10 mouse cellular contexts compared by ENCODE assay signal in the genomic region with DNA sequence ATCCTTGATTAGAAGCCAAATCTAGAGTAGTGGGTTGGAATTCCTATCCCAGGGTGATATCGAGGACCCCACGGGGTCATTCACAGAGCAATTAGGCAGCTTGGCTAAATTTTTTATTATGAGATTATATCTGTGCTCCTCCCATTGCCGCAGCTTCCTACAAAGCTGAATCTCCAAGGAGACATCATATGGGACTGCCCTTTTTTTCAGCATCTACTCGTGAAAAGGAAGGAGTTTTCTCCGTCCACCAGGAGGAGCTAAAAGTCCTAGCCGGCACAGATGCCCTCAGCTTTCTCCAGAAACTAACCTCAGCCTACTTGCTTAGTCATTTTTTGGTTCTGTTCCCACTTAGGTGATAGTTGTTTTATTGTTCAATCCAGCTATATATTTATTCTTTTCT. TPM values are rescaled to one million over a fixed set of nuclear protein-coding genes. Genes with fewer than 3 reads are reported as not detected.
A peak's percentile ranks its signal among the peaks of the same experiment; 100 is the strongest.
DNase-seq lines count a peak whose midpoint lies in the region; ATAC-seq and TF ChIP-seq lines count a peak whose summit lies in the region.
"Had no signal": no experiment of that assay in that cellular context is flagged by ENCODE, and none has a peak within 500 bp of the region (broad histone marks: within the 10 kb centered on the region; RNA-seq: fewer than 3 reads in every experiment).

No protein-coding gene starts in this region.

- 31% methylated on average over 6 of the region's 6 CpGs for WGBS in liver, adult 2 months
- 32% methylated on average over 6 of the region's 6 CpGs for WGBS in liver, embryonic 11.5 days
- WGBS in intestine, embryonic 16.5 days = 33% methylated on average over 6 of the region's 6 CpGs

- TF ChIP-seq POLR2A in liver, adult 2 months (IDR thresholded peaks at IDR 0.05; ENCODE audit: extremely low read depth, insufficient read depth, low read length) = no peak

- ATAC-seq in liver, embryonic 11.5 days (replicated peaks; ENCODE audit: low FRiP score) = no peak
- peak; percentile 50; the same call in 1 of the 2 replicates for ATAC-seq in granulocyte monocyte progenitor cell, adult 5-6 weeks (replicated peaks; ENCODE audit: poor library complexity, severe bottlenecking)
- ATAC-seq in intestine, embryonic 16.5 days = no peak

- H3K4me2 ChIP-seq in liver, embryonic 11.5 days = no peak overlapping the region
- H3K4me2 ChIP-seq in intestine, embryonic 16.5 days (ENCODE audit: low read depth, low read length) = no peak overlapping the region
- H3K4me2 ChIP-seq: embryonic facial prominence, embryonic 12.5 days; heart, embryonic 15.5 days had no signal

- no peaks in the 10 kb centered on the region for H3K27me3 ChIP-seq in liver, adult 2 months (ENCODE audit: control insufficient read depth, insufficient read depth, low read length)
- H3K27me3 ChIP-seq in liver, embryonic 11.5 days (replicated peaks; ENCODE audit: control insufficient read depth, insufficient read depth, low read length) = no peaks in the 10 kb centered on the region
- no peaks in the 10 kb centered on the region for H3K27me3 ChIP-seq in intestine, embryonic 16.5 days (replicated peaks; ENCODE audit: control insufficient read depth, insufficient read depth, low read length)
- H3K27me3 ChIP-seq: embryonic facial prominence, embryonic 12.5 days; heart, embryonic 15.5 days had no signal

- H3K9ac ChIP-seq in liver, adult 2 months (ENCODE audit: low read depth, low read length) = no peak overlapping the region
- no peak overlapping the region for H3K9ac ChIP-seq in liver, embryonic 11.5 days (ENCODE audit: low read depth, low read length)
- H3K9ac ChIP-seq in intestine, embryonic 16.5 days (ENCODE audit: low read depth, low read length) = no peak overlapping the region
- H3K9ac ChIP-seq: embryonic facial prominence, embryonic 12.5 days; heart, embryonic 15.5 days had no signal

- TF ChIP-seq CTCF in liver, adult 2 months (IDR thresholded peaks at IDR 0.05; ENCODE audit: low read depth, low read length) = peak; percentile 31; the same call in 1 of the 2 replicates

- no peaks in the 10 kb centered on the region for H3K9me3 ChIP-seq in liver, embryonic 11.5 days (ENCODE audit: control insufficient read depth, low read length)
- H3K9me3 ChIP-seq in intestine, embryonic 16.5 days (ENCODE audit: control insufficient read depth, low read length) = no peaks in the 10 kb centered on the region
- H3K9me3 ChIP-seq: embryonic facial prominence, embryonic 12.5 days; heart, embryonic 15.5 days had no signal

- intact Hi-C loops in left cerebral cortex, postnatal 10 days (cut with DNase I) = no loop called here

- DNase-seq in adrenal gland, postnatal 14 days = peak; percentile 47
- DNase-seq in adrenal gland, postnatal 25 days = no peak
- DNase-seq in liver, adult 2 months (ENCODE audit: extremely low read depth, low read depth, low spot score) = peak; percentile 16
- no peak for DNase-seq in liver, embryonic 11.5 days (ENCODE audit: low spot score)
- DNase-seq in retina, postnatal 1 day = peak; percentile 35
- no peak for DNase-seq in left cerebral cortex, postnatal 10 days (ENCODE audit: extremely low spot score in 1 of 2, low spot score in 2 of 2)

- H3K36me3 ChIP-seq in liver, adult 2 months (ENCODE audit: control insufficient read depth, insufficient read depth, low read length) = no peaks in the 10 kb centered on the region
- H3K36me3 ChIP-seq in liver, embryonic 11.5 days (ENCODE audit: control insufficient read depth, insufficient read depth, low read length) = no peaks in the 10 kb centered on the region
- no peaks in the 10 kb centered on the region for H3K36me3 ChIP-seq in intestine, embryonic 16.5 days (ENCODE audit: control insufficient read depth, insufficient read depth, low read length)
- H3K36me3 ChIP-seq: embryonic facial prominence, embryonic 12.5 days; heart, embryonic 15.5 days had no signal

- no peaks in the 10 kb centered on the region for H3K79me2 ChIP-seq in liver, adult 2 months (ENCODE audit: control insufficient read depth, insufficient read depth, low read length)

- no peak overlapping the region for H3K4me3 ChIP-seq in liver, adult 2 months (ENCODE audit: insufficient read depth, low read depth, low read length)
- no peak overlapping the region for H3K4me3 ChIP-seq in liver, embryonic 11.5 days (ENCODE audit: low read depth, low read length)
- H3K4me3 ChIP-seq in intestine, embryonic 16.5 days (ENCODE audit: low read length) = no peak overlapping the region
- H3K4me3 ChIP-seq: embryonic facial prominence, embryonic 12.5 days; heart, embryonic 15.5 days had no signal

- no peak overlapping the region for H3K27ac ChIP-seq in liver, adult 2 months (replicated peaks; ENCODE audit: insufficient read depth, low read depth, low read length)
- H3K27ac ChIP-seq in liver, embryonic 11.5 days (ENCODE audit: low read depth, low read length) = no peak overlapping the region
- H3K27ac ChIP-seq in intestine, embryonic 16.5 days (ENCODE audit: low read length) = no peak overlapping the region
- H3K27ac ChIP-seq: embryonic facial prominence, embryonic 12.5 days; heart, embryonic 15.5 days had no signal

- H3K4me1 ChIP-seq in liver, adult 2 months (ENCODE audit: control insufficient read depth, insufficient read depth, low read length) = no peaks in the 10 kb centered on the region
- no peaks in the 10 kb centered on the region for H3K4me1 ChIP-seq in liver, embryonic 11.5 days (replicated peaks; ENCODE audit: control insufficient read depth, insufficient read depth, low read length)
- no peaks in the 10 kb centered on the region for H3K4me1 ChIP-seq in intestine, embryonic 16.5 days (ENCODE audit: control insufficient read depth, insufficient read depth, low read length)
- H3K4me1 ChIP-seq: embryonic facial prominence, embryonic 12.5 days had no signal

RNA-seq across cellular contexts. Expression of a gene that starts 56.1 kb away (rescaled TPM):
- total RNA-seq in adrenal gland, postnatal 14 days (2021) = 47.6 and 50.4 TPM in 2 replicates
- 51.5 and 60.6 TPM in 2 replicates for total RNA-seq in adrenal gland, postnatal 25 days (2021)
- total RNA-seq in liver, adult 2 months (2014; rRNA removed) = 19.2 and 20.2 TPM in 2 replicates
- 8.6 and 9.4 TPM in 2 replicates for polyA plus RNA-seq in liver, adult 2 months (2012; rRNA removed)
- 26.3 and 27.1 TPM in 2 replicates for polyA plus RNA-seq in liver, embryonic 11.5 days (2014; fragmentation: Nextera tagmentation; extraction: Ambion mirVana)
- total RNA-seq in granulocyte monocyte progenitor cell, adult 5-6 weeks (2014; fragmentation: Nextera tagmentation) = 77.1 and 77.9 TPM in 2 replicates
- 70.8 and 81.2 TPM in 2 replicates for total RNA-seq in granulocyte monocyte progenitor cell, adult 5-6 weeks (2017)
- 10 to 100 TPM; 44.9 to 45.8 TPM for total RNA-seq in left cerebral cortex, postnatal 10 days (2021)
- polyA plus RNA-seq in intestine, embryonic 16.5 days (2015; fragmentation: Nextera tagmentation; extraction: Ambion mirVana) = 8.4 and 8.6 TPM in 2 replicates

Comparison
In these comparisons a context has a peak if more than half of its experiments do, and no peak if none do; other contexts are left out.
1. DNase-seq: peak in adrenal gland, postnatal 14 days (single experiment), liver, adult 2 months (single experiment) and retina, postnatal 1 day (single experiment); none in adrenal gland, postnatal 25 days (single experiment), liver, embryonic 11.5 days (single experiment) and left cerebral cortex, postnatal 10 days (0 of 2).